Mouse (Mus musculus): ENCODE measurements around the gene Magi1. TPM values are rescaled to one million over a fixed set of nuclear protein-coding genes. Genes with fewer than 3 reads are reported as not detected.

Magi1 gene
- polyA plus RNA-seq, 1 experiment: 3.4 TPM

DNA sequence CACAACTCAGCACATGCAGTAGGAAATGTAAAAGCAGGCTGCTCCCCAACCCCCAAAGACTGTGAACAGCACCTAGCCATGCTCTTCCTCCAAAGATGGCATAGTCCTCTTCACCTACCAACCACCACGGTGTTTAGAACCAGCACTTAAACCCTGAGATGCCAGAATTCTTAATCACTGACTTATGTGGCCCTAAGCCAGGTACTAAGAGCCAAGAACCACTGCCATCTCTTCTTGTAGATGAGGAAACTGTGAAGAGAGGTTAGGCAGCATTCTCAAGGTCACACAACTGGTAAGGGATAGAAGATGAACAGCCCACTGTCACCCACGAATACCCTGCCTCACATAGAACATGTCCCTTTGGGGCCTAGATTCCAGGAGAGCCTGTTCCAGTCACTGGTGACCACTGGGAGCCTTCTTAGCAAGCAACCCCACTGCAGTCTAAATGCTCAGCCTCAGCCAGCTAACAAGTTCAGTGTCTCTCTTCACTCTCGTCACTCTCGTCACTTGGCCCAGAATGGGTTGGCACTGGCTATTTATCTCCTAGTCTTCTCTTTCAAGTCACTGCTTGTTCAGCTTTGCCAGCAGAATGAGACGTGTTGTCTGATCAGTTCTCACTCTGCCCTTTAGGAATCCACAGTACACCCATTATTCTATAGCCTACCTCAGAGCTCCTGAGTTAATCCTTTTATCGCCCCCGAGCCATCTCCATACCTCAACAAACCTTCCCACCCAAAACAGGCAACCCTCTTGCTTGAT, 19.4 kb downstream of the Magi1 start:
- Histone ChIP-seq H3K4me3 (no peak overlapping the region), H3K27me3 (ENCODE audit: control insufficient read depth, insufficient read depth, insufficient read length) (no peaks in the 10 kb centered on the region), H3K4me2 (ENCODE audit: low read depth) (no peak overlapping the region), H3K36me3 (ENCODE audit: control insufficient read depth, insufficient read depth) (no peaks in the 10 kb centered on the region), H3ac (ENCODE audit: control insufficient read depth, insufficient read length) (no peak overlapping the region), H3K79me2 (ENCODE audit: control insufficient read depth, insufficient read depth) (peaks cover 18% of the 10 kb centered on the region)
- TF ChIP-seq CEBPB (IDR thresholded peaks at IDR 0.05; ENCODE audit: insufficient read depth, poor library complexity, severe bottlenecking) (no peak), POLR2A (IDR thresholded peaks at IDR 0.05; ENCODE audit: insufficient read length, low read depth) (no peak), SRF (IDR thresholded peaks at IDR 0.05; ENCODE audit: control insufficient read depth, insufficient read length, low read depth) (no peak), MAX (IDR thresholded peaks at IDR 0.05; ENCODE audit: low read depth) (no peak), USF1 (IDR thresholded peaks at IDR 0.05; ENCODE audit: low read depth) (no peak), POLR2AphosphoS2 (IDR thresholded peaks at IDR 0.05; ENCODE audit: insufficient read length, low read depth) (no peak), E2F4 (IDR thresholded peaks at IDR 0.05; ENCODE audit: insufficient read depth) (no peak), TCF3 (IDR thresholded peaks at IDR 0.05; ENCODE audit: insufficient read length, low read depth) (no peak)

DNA sequence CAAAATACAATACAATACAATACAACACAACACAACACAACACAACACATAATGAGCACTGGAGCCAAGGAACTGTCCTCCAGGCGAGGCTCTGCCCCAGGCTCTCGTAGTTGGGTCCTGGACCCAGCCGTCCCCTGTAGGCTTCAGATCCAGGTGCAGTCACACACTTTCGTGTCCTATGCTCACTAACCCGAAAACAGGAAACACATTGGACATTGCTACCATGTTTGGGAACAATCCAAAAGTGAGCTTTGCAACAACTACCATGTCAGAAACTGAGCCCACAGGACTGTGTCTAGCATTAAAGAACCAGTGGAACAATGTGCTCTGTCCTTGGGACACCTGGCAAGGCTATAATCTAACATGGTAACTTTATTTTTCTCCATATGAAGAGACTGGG, 22.9 kb downstream of the Magi1 start:
- no peak overlapping the region for H3ac ChIP-seq (ENCODE audit: control insufficient read depth, insufficient read length)
- no peaks in the 10 kb centered on the region for H3K36me3 ChIP-seq (ENCODE audit: control insufficient read depth, insufficient read depth)
- TF ChIP-seq REST (IDR thresholded peaks at IDR 0.05; ENCODE audit: insufficient read depth, insufficient read length) (no peak), MYOD1 (IDR thresholded peaks at IDR 0.05; ENCODE audit: control insufficient read depth in 1 of 3, insufficient read length in 2 of 3, low read depth in 2 of 3) (no peak), POLR2A (IDR thresholded peaks at IDR 0.05; ENCODE audit: insufficient read length, low read depth) (no peak), MYOG (IDR thresholded peaks at IDR 0.05; ENCODE audit: control insufficient read depth in 1 of 3, insufficient read depth in 1 of 3, insufficient read length in 2 of 3, low read depth in 2 of 3) (no peak), SRF (IDR thresholded peaks at IDR 0.05; ENCODE audit: control insufficient read depth, insufficient read length, low read depth) (no peak)
- peaks cover 18% of the 10 kb centered on the region for H3K79me2 ChIP-seq (ENCODE audit: control insufficient read depth, insufficient read depth)
- no peak overlapping the region for H3K4me2 ChIP-seq (ENCODE audit: low read depth)
- no peaks in the 10 kb centered on the region for H3K27me3 ChIP-seq (ENCODE audit: control insufficient read depth, insufficient read depth, insufficient read length)
- H3K4me3 ChIP-seq: no peak overlapping the region

DNA sequence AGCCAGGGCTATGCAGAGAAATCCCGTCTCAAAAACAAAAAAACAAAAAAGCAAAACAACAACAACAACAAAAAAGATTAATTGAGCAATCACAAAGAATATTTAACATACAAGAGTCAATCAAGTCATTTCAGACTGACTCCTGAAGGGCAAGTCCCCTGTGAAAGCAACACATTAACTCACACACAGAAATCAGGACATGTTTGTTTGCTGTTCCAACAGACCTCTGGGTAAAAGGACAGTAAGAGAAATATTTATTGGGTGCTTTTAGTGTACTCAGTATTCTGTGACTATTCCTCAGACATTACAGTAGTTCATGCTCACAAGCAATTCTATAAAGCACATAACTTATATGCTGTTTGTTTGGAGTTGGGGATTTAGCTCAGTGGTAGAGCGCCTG, 23.7 kb downstream of the Magi1 start:
- H3ac ChIP-seq (ENCODE audit: control insufficient read depth, insufficient read length): no peak overlapping the region
- H3K27me3 ChIP-seq (ENCODE audit: control insufficient read depth, insufficient read depth, insufficient read length): no peaks in the 10 kb centered on the region
- H3K36me3 ChIP-seq (ENCODE audit: control insufficient read depth, insufficient read depth): no peaks in the 10 kb centered on the region
- H3K4me3 ChIP-seq: no peak overlapping the region
- TF ChIP-seq MYOD1 (IDR thresholded peaks at IDR 0.05; ENCODE audit: control insufficient read depth in 1 of 3, insufficient read length in 2 of 3, low read depth in 2 of 3) (no peak), POLR2A (IDR thresholded peaks at IDR 0.05; ENCODE audit: insufficient read length, low read depth) (no peak), MYOG (IDR thresholded peaks at IDR 0.05; ENCODE audit: control insufficient read depth in 1 of 3, insufficient read depth in 1 of 3, insufficient read length in 2 of 3, low read depth in 2 of 3) (no peak), POLR2AphosphoS2 (IDR thresholded peaks at IDR 0.05; ENCODE audit: insufficient read length, low read depth) (no peak), MAX (IDR thresholded peaks at IDR 0.05; ENCODE audit: low read depth) (no peak), TCF3 (IDR thresholded peaks at IDR 0.05; ENCODE audit: insufficient read length, low read depth) (no peak), SRF (IDR thresholded peaks at IDR 0.05; ENCODE audit: control insufficient read depth, insufficient read length, low read depth) (no peak), E2F4 (IDR thresholded peaks at IDR 0.05; ENCODE audit: insufficient read depth) (no peak), CEBPB (IDR thresholded peaks at IDR 0.05; ENCODE audit: insufficient read depth, poor library complexity, severe bottlenecking) (no peak), REST (IDR thresholded peaks at IDR 0.05; ENCODE audit: insufficient read depth, insufficient read length) (no peak), TCF12 (IDR thresholded peaks at IDR 0.05; ENCODE audit: insufficient read depth, poor library complexity, severe bottlenecking) (no peak), USF1 (IDR thresholded peaks at IDR 0.05; ENCODE audit: low read depth) (no peak)
- no peak overlapping the region for H3K4me2 ChIP-seq (ENCODE audit: low read depth)
- peaks cover 18% of the 10 kb centered on the region for H3K79me2 ChIP-seq (ENCODE audit: control insufficient read depth, insufficient read depth)

GRCm38 (mm10) chr6:94257831-94258173, 25.9 kb downstream of the Magi1 start:
- Histone ChIP-seq H3K4me3 (no peak overlapping the region), H3ac (ENCODE audit: control insufficient read depth, insufficient read length) (no peak overlapping the region), H3K4me2 (ENCODE audit: low read depth) (no peak overlapping the region), H3K79me2 (ENCODE audit: control insufficient read depth, insufficient read depth) (peaks cover 18% of the 10 kb centered on the region), H3K27me3 (ENCODE audit: control insufficient read depth, insufficient read depth, insufficient read length) (no peaks in the 10 kb centered on the region), H3K36me3 (ENCODE audit: control insufficient read depth, insufficient read depth) (no peaks in the 10 kb centered on the region)
- TF ChIP-seq E2F4 (IDR thresholded peaks at IDR 0.05; ENCODE audit: insufficient read depth) (no peak), MYOD1 (IDR thresholded peaks at IDR 0.05; ENCODE audit: control insufficient read depth in 1 of 3, insufficient read length in 2 of 3, low read depth in 2 of 3) (no peak), TCF3 (IDR thresholded peaks at IDR 0.05; ENCODE audit: insufficient read length, low read depth) (no peak), MAX (IDR thresholded peaks at IDR 0.05; ENCODE audit: low read depth) (no peak), POLR2AphosphoS2 (IDR thresholded peaks at IDR 0.05; ENCODE audit: insufficient read length, low read depth) (no peak), CEBPB (IDR thresholded peaks at IDR 0.05; ENCODE audit: insufficient read depth, poor library complexity, severe bottlenecking) (no peak), USF1 (IDR thresholded peaks at IDR 0.05; ENCODE audit: low read depth) (no peak), SRF (IDR thresholded peaks at IDR 0.05; ENCODE audit: control insufficient read depth, insufficient read length, low read depth) (no peak), TCF12 (IDR thresholded peaks at IDR 0.05; ENCODE audit: insufficient read depth, poor library complexity, severe bottlenecking) (no peak), MYOG (IDR thresholded peaks at IDR 0.05; ENCODE audit: control insufficient read depth in 1 of 3, insufficient read depth in 1 of 3, insufficient read length in 2 of 3, low read depth in 2 of 3) (no peak), POLR2A (IDR thresholded peaks at IDR 0.05; ENCODE audit: insufficient read length, low read depth) (no peak), REST (IDR thresholded peaks at IDR 0.05; ENCODE audit: insufficient read depth, insufficient read length) (no peak)

Data from myocyte (in vitro differentiated cells).